Mouse (Mus musculus) brain, embryonic 14.5 days (tissue): Measurements from ENCODE around the gene Tenm4.

ENCODE experiments used
- CTCF ChIP-seq: fragments of 200-500 bp; IDR thresholded peaks from 2 replicates; pipeline ENCODE4 v1.5.1; 2012; ENCODE audit warnings: inconsistent platforms, mild to moderate bottlenecking, moderate library complexity, borderline replicate concordance; ENCODE audit not compliant: insufficient read depth, insufficient read length; ENCODE audit errors: extremely low read depth
- POLR2A ChIP-seq: fragments of 200-500 bp; IDR thresholded peaks from 2 replicates; pipeline ENCODE4 v1.6.1; 2012; ENCODE audit warnings: mild to moderate bottlenecking, inconsistent platforms, borderline replicate concordance; ENCODE audit not compliant: poor library complexity, insufficient read depth, insufficient read length, severe bottlenecking; ENCODE audit errors: extremely low read depth

DNA sequence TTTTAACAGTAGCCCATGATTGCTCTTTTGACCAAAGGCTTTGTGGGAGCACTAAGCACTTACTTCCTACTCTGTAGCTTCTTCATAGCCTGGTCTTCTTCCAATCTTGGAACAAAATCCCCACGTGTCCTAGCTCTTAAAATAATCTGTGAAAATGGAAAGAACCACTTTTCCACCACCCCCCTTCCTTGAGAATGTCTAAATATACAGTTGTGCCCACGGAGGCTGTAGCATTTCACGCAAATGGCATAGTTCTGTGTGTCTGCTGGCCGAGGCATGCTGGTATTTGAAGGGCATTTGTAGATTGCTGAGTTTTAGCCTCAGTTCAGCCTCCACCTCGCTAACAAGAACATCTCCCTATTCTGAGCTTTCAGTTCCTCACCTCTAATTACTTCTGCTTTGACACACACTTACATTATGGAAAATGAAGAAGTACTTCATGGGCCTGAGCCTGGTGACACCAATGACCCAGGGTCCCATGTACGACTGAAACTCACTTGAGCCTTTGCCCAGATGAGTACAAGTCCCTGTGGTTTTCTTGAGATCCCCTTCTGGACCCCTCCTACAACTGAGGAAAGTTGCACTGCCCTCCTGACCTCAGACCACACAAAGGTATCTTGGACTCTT lies 306.1 kb downstream of the Tenm4 start:
- no peak for TF ChIP-seq CTCF
- TF ChIP-seq POLR2A = no peak
